Mouse (Mus musculus) layer of hippocampus, adult 9-10 months (tissue): ENCODE results near the gene Casz1.
A peak's percentile ranks its signal among the peaks of the same experiment; 100 is the strongest.

ENCODE experiments used
- DNase-seq: peaks from one replicate; pipeline ENCODE4 v3.0.0; 2022; ENCODE audit warnings: low spot score

Casz1 gene

GRCm38 (mm10) chr4:148908760-148909510 is 104.7 kb downstream of the Casz1 start:
- DNase-seq, result no peak

DNA sequence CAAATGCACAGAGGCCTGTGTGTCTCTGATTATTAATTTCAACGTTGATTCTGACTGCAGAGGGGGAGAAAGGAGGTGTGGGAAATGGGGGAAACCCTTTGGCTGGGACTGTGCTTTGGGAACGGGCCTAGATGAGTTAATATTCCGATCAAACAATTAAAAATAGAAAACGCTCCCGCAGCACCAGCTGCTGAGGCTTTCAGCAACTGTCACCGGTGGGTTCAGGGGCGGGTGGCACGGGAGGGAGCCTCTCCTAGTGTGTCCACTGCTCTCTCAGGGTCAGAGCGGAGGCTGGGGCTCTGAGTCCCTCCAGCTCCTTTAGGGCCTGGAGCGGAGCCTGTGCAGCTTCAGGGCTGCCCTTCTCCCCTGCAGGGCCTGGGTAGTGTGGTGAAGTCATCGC is 105.3 kb downstream of the Casz1 start:
- DNase-seq, result no peak

DNA sequence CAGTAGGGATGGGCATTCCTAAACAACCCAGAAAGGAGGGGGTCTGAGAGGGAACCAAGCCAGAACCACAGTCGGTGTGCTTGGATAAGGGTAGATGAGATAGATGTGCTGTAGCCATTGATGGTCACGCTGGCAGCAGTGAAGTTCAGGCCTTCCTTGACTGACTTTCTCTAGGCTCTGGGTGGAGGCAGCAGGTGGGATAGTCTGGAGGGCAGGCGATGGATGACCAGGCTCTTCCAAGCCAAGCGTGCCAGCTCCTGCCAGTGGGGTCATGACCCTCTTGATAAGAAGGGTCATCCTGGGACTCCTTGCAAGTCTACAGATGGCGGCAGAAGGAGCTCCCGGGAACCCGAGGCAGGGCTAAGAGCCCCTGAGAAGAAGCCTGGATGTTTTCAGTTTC is 107.9 kb downstream of the Casz1 start:
- DNase-seq, result no peak

- DNase-seq, result no peak
These were observed 108.8 kb downstream of the Casz1 start for GRCm38 (mm10) chr4:148912826-148913590.

DNA sequence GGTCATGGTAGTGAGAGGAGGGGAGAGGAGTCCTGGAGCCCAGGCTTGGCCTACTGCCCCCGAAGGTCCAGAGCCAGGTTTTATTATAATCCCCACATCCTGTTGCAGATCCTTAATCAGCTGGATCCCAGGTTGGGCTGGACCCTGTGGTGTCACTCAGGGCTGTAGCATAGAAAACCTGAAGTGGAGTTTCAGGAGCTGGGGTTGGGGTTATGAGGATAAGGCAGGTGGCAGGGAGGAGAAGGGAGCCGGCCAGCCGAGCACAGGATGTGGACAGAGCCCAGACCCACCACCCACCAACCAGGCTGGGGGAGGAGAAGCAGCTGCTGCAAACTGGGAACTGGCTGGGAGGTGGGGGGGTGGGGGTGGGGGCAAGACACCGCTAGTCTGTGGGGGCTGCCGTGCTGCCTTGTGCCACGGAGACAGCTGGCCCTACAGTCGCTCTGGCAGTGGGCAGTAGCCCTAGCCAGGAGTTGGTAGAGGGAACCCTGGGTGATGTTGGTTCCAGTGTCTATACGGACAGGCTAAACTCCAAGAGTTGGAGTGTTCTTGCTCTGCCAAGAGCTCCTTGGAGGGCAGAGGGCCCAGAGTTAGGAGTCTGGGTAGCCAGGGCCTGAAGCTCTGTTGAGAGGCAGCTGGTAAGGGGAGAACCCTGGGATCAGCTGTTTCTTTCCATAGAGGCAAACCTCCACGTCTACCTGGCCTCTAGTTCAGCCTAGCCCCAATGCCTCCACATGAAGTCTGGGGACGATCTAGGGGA is 110.8 kb downstream of the Casz1 start:
- no peak for DNase-seq

DNA sequence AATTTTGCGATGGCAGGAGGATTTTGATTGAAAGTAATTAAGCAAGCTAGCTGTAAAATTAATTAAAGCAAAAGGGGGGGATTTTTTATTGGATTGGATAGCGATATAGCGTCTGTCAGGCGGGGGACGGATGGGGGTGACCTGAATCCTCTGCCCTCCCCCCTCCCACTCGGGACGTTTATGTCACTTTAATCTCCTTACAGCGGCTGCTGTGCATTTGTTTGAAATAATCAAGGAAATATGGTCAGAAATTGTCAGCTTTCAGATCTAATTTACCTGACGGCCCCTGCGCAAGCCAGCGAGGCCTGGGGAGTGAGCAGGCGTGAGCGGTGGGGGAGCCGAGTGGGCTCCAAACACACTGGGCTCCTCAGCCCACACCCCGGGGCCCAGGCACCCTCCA is 111.6 kb downstream of the Casz1 start:
- DNase-seq, result no peak

DNA sequence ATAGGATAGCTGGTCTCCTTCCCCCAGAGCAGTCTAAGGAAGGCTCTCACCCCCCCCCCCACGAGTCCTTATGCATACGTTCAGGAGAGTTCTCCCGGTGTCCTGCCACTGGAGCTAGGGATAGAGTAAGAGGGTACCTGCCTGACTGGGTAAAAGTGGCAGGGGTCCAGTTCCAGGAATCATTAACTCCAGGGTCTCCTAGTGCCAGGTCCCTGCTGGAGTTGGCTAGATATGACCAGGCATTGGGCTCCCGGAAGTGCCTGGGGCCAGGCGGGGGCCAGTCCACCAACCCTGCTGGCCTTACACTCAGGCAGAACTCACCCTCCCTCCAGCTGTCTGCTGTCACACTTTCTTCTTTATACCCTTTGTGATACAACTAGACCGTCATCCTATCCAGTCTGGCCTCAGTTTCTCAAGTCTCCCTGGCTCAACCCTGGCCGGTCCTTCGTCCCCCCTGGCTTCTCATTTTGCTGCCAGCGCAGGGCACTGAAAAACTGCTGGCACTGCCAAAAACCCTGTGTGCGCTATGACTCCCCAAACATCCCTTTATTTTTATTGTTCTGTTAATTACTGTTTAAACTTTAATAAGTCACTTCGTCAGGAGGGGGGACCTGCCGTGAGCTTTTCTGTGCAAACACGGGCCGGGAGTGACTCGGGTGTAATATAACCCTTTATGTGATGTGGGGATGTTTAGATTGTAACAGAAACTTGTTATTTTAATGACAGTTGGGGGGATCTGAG is 114.6 kb downstream of the Casz1 start:
- no peak for DNase-seq

DNA sequence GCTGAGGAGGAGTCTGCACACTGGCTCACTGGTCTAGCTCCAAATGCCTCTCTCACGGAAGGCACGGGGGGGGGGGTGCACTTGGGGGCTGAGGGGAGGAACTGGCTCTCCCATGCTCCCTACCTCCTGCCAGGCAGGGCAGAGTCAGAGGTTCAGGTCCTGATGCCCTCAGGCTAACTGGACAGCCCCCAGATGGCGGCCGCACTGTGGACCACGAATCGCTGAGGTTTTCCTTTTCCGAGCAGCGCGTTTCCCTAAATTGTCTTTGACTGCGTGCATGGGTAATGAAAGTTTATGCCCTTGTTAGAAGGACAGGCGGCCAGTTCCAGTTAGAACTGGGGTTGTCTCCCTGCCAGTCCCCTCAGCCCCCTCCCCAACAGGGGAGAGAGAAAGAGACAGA is 116.4 kb downstream of the Casz1 start:
- DNase-seq, result no peak

DNA sequence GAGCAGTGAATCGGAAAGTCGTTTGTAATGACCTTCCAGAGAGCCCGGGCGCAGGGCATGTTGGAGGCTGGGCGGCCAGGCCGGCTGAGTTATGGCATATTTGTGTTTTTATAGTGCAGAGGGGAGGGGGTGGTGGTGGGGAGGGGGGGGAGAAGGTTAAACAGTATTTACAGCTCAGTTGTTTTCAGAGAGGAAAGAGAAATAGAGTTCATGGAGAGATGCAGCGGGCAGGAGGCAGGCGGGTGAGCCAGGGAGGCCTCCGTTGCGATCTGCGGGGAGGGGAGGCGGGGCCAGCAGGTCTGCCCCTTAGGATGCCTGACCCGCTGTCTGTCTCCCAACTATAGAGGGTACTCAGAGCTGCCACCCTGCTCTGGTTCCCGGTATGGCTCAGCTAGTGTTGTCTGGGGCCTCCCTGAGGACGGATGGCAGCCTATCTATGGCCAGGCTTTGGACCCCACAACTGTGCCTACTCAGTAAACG is 118.0 kb downstream of the Casz1 start:
- DNase-seq, result no peak

- DNase-seq, result no peak
These were observed 119.2 kb downstream of the Casz1 start for GRCm38 (mm10) chr4:148923414-148923813.

DNA sequence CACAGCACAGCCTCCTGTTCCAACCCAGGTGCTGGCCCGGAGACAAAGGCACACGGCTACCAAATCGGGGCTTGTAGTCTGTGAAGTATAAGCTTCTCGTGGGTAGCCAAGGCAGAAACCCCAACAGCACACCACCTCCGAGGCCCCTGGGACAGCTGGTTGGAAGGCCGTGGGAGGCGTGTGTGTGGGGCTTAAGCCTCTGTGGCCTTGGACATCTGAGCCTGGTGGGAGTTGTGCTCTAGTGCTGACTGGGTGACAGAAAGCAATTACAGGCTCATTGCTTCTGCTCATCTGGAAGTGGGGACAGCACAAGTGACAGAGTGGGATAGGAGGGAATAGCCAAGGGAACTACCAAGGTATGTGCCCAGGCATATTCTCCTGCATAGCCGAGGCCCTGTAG is 119.7 kb downstream of the Casz1 start:
- DNase-seq, result no peak

DNA sequence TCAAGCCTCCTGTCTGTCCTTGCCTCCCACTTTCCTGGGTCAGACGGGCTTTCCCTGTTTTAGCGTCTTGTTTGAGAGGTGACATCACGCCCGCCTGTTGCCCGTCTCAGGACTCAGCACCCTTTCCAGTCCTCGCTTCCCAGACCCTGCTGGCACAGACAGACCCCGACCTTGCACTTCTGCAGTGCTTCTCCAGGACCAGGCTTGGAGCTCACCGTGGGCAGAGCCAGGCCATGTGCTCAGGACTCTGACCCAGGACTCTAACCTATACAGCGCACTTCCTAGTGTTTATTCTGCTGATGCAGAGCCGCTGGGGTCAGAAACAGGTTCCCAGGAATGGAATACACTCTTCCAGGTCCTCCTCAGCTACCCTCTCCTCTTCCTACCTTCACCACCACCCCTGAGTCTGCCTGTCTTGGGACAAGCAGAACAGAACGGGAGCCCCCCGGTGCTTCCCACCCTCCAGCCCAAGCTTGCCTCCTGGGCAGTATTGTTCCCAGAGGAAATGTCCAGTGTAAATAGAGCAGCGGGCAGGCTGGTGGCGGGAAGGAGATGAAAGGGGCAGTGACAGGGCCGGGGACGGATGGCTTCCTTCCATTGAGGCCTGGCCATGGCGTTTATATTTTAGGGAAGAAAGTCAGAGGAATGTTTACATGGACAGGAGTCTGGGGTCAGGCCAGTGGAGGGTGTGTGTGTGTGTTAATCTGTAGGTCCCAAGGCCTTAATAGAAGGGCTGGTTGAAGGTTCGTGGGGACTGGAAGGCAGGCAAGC is 121.5 kb downstream of the Casz1 start:
- no peak for DNase-seq

DNA sequence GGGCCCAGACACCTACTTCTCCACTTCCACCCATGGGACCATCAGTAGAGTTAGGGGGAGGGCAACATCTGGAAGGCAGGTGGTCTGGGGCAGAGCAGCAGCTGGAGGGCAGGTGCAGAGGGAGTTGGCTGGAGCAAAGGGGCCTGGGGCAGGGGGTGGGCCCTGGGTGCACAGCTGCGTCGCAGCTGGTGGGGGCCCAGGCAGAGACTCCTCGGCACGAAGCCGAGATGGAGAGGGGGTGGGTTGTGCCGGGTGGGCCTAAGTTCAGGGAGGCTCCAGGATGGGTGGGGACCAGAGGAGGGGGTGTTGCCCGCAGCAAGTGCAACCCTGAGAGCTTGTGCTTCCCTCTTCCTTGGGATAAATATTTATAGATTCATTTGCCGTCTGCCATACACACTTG is 122.2 kb downstream of the Casz1 start:
- DNase-seq, result no peak

DNA sequence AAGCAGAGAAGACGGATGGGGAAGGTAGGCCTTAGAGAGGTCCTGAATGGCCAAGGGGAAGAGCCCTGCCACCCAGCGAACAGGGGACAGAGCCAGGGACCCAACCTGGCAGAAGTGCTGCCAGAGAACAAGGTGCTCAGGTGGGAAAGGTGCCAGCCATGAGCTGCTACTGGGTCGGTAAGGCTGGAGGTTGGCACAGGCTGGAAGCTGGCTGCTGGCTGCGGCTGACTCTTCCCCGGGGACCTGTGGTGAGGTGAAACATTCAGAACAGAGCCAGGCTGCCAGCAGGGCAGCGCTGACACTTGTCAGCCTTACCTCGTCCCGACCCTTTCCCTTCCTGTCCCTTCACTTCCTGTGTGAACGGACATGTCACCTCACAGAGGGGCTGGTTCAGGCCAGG is 124.1 kb downstream of the Casz1 start:
- no peak for DNase-seq

GRCm38 (mm10) chr4:148928876-148929275 is 124.6 kb downstream of the Casz1 start:
- no peak for DNase-seq

DNA sequence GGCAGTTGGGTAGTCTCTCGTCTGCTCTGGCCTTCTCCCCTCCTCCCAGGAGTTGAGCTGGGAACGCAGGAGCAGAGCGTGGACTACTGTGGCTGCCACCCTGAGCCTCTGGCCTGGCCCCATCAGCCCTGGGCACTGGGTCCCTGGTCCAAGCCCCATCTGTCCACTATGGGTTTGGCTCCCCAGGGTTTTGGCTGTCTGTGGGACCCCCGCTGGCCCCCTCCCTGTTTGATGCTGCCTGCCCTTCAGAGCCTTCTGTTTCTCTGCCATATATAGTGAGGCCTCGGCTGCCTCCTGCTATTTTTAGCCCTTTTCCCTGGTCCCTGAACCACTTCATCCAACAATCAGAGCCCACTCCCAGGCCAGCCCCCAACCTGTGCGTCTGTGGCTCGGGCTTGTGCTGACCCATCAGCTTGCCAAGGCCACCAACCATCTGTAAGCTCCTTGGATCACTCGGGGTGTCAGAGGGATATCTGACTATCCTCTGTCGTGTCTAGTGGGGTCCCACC is 126.5 kb downstream of the Casz1 start:
- no peak for DNase-seq

DNA sequence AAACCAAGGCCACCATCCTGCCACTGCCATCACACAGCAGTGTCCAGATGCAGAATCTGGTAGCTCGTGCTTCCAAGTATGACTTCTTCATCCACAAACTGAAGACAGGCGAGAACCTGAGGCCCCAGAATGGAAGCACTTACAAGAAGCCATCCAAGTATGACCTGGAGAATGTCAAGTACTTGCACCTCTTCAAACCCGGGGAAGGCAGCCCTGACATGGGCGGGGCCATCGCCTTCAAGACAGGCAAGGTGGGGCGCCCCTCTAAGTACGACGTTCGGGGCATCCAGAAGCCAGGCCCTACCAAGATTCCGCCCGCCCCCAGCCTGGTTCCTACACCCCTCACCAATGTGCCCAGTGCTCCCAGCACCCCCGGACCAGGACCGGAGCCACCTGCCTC is 128.9 kb downstream of the Casz1 start:
- DNase-seq, result no peak

GRCm38 (mm10) chr4:148935211-148935610 is 131.0 kb downstream of the Casz1 start:
- DNase-seq, result peak; percentile 32

DNA sequence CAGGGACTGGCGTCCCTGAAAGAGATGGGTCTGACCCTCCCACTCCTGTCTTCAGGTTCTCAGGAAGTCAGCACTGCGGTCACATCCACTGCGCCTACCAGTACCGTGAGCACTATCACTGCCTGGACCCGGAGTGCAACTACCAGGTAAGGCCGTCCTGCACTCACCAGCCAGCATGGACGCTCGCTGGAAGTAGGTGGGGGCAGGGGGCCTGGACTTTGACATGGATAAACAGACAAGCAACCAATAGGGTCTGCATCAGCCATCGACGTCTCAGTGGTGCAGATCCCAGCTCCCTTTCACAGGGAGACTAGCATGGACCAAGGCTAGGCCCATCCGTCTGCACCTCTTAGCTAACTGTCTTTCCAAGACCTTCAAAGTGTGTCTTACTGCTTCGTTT is 131.9 kb downstream of the Casz1 start:
- DNase-seq, result no peak

- DNase-seq, result no peak
These were observed 132.5 kb downstream of the Casz1 start for GRCm38 (mm10) chr4:148936727-148937126.

DNA sequence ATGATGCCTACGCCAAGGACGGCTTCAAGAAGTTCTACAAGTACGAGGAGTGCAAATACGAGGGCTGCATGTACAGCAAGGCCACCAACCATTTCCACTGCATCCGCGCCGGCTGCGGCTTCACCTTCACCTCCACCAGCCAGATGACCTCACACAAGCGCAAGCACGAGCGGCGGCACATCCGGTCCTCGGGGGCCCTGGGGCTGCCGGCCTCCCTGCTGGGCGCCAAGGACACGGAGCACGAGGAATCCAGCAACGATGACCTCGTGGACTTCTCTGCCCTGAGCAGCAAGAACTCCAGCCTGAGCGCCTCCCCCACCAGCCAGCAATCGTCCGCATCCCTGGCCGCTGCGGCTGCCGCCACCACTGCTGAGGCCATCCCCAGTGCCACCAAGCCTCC is 134.3 kb downstream of the Casz1 start:
- no peak for DNase-seq
